Mouse (Mus musculus) erythroblast, embryonic 14.5 days (primary cell): ENCODE measurements around the gene Ccdc28b. TPM values are rescaled to one million over a fixed set of nuclear protein-coding genes. Genes with fewer than 3 reads are reported as not detected.

Source experiments
- H3K27me3 ChIP-seq: 2 replicates; pipeline ENCODE4 v1.6.1; 2012; ENCODE audit warnings: inconsistent platforms; ENCODE audit not compliant: control insufficient read depth
- H3K36me3 ChIP-seq: 2 replicates; pipeline ENCODE4 v1.6.1; 2012; ENCODE audit warnings: mild to moderate bottlenecking, inconsistent platforms; ENCODE audit not compliant: control insufficient read depth
- H3K4me1 ChIP-seq: 2 replicates; pipeline ENCODE4 v1.6.1; 2012; ENCODE audit warnings: inconsistent platforms; ENCODE audit not compliant: control insufficient read depth
- H3K4me3 ChIP-seq: replicated peaks from 2 replicates; pipeline ENCODE3; 2012; ENCODE audit warnings: moderate library complexity, mild to moderate bottlenecking, inconsistent platforms
- H3K9me3 ChIP-seq: 2 replicates; pipeline ENCODE4 v1.6.1; 2012; ENCODE audit warnings: low read length, inconsistent platforms, mixed read lengths; ENCODE audit not compliant: control insufficient read depth
- GATA1 ChIP-seq: IDR thresholded peaks from 2 replicates; pipeline ENCODE4 v1.6.1; 2012; ENCODE audit warnings: low read length, inconsistent platforms, mixed read lengths
- TAL1 ChIP-seq: IDR thresholded peaks from 3 replicates; pipeline ENCODE4 v1.6.1; 2012; ENCODE audit warnings: low read length, inconsistent platforms, mixed read lengths
- polyA plus RNA-seq: library from polyadenylated mRNA; stranded (reverse); fragments of >175 nt; gene quantifications from 2 replicates; pipeline ENCODE4 v1.2.3, GENCODE M21; 2012

Gene Ccdc28b
- polyA plus RNA-seq, 1 experiment, result 0.73 TPM

- peaks cover 44% of the 10 kb centered on the region for H3K4me1 ChIP-seq
- peaks cover 75% of the 10 kb centered on the region for H3K36me3 ChIP-seq
- TF ChIP-seq TAL1 (peak; percentile 76), GATA1 (peak; percentile 66)
Measured at GRCm38 (mm10) chr4:129600233-129601158, 23.3 kb downstream of the Ccdc28b start, which contains the start of the genes Eif3i and Tmem234. Eif3i (minus strand) TSS chr4:129600648. Tmem234 (plus strand) TSS chr4:129600668.

GRCm38 (mm10) chr4:129588865-129589264 lies 34.9 kb downstream of the Ccdc28b start:
- Histone ChIP-seq H3K27me3 (no peaks in the 10 kb centered on the region), H3K36me3 (peaks cover 45% of the 10 kb centered on the region), H3K4me1 (peaks cover 36% of the 10 kb centered on the region), H3K4me3 (peak overlapping the region; percentile 6), H3K9me3 (no peaks in the 10 kb centered on the region)
- peak; percentile 29; the same call in 1 of the 2 replicates for TF ChIP-seq GATA1
- TF ChIP-seq TAL1, result peak; percentile 60

More at GRCm38 (mm10) chr4:129600233-129601158, 23.3 kb downstream of the Ccdc28b start, which contains the start of the genes Eif3i and Tmem234:
- Histone ChIP-seq H3K9me3 (no peaks in the 10 kb centered on the region), H3K27me3 (no peaks in the 10 kb centered on the region), H3K4me3 (peak within 1 kb of the TSS; percentile 100)

- Histone ChIP-seq H3K4me1 (peaks cover 39% of the 10 kb centered on the region), H3K9me3 (no peaks in the 10 kb centered on the region), H3K27me3 (no peaks in the 10 kb centered on the region), H3K4me3 (no peak overlapping the region), H3K36me3 (peaks cover 26% of the 10 kb centered on the region)
- TF ChIP-seq GATA1 (no peak), TAL1 (no peak)
Measured at GRCm38 (mm10) chr4:129586943-129587342, 36.8 kb downstream of the Ccdc28b start.

- peak overlapping the region; percentile 63 for H3K4me3 ChIP-seq
- H3K36me3 ChIP-seq, result peaks cover 14% of the 10 kb centered on the region
- H3K27me3 ChIP-seq, result no peaks in the 10 kb centered on the region
- TF ChIP-seq GATA1 (no peak), TAL1 (no peak)
- H3K9me3 ChIP-seq, result no peaks in the 10 kb centered on the region
- H3K4me1 ChIP-seq, result peaks cover 39% of the 10 kb centered on the region
Measured at GRCm38 (mm10) chr4:129585773-129586172, 38.0 kb downstream of the Ccdc28b start.

DNA sequence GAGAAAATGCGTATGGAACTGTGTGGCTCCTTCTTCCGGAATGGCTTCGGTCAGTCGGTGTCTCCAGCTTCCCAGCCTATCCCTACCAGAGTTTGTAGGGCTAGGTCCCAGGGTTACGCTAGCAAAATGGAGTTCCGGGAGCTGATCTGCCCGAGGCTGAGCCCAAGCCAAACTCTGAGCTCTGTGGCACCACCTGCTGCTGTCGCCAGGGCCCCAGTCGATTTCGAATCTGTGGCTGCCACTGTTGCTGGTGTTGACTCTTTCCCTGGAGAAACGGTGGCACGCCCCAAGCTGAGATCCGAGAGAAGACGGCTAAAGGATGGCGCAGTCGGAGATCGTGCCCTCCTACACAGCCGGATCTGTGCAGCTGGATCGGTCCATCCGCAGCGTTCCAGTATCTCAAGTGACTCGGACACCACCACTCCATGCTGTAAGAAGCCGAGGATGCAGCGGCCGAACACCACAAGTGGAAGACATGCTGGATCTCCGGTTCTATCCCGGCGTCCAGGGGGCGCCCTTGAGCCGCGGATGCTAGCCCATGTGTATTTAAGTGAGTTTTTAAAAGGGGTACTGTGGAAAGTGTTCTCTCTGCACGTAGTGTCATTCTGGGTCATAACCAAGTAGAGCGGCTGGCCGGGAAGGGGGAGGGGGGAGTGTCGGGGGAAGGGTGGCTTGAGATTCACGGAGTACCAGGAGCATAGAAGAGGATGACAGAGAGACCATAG lies 38.7 kb downstream of the Ccdc28b start:
- no peaks in the 10 kb centered on the region for H3K27me3 ChIP-seq
- no peak for TF ChIP-seq TAL1
- TF ChIP-seq GATA1, result no peak
- no peaks in the 10 kb centered on the region for H3K9me3 ChIP-seq
- H3K4me1 ChIP-seq, result peaks cover 37% of the 10 kb centered on the region
- H3K4me3 ChIP-seq, result peak overlapping the region; percentile 63
- H3K36me3 ChIP-seq, result peaks cover 7% of the 10 kb centered on the region

DNA sequence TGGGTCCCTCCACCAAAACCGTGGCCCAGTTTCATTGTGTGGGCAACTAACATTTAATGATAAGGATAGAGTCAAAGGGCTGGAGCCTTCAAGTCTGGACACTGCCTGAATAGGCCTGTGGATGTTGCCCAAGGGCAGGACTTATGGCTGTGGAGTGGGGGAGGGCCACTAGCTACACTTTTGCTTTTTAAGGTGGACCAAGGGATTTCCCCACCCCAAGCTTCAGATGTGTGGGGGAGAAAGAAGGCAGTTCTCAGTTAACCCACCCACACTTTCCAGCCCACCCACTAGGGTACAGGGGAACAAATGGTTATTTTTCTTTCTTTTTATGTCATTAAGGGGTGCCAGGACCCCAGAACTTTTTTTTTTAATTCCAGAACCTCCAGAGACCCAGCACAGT lies 39.4 kb downstream of the Ccdc28b start:
- H3K27me3 ChIP-seq, result no peaks in the 10 kb centered on the region
- no peaks in the 10 kb centered on the region for H3K9me3 ChIP-seq
- peaks cover 31% of the 10 kb centered on the region for H3K4me1 ChIP-seq
- no peak for TF ChIP-seq TAL1
- TF ChIP-seq GATA1, result no peak
- no peak overlapping the region for H3K4me3 ChIP-seq
- H3K36me3 ChIP-seq, result peaks cover 3% of the 10 kb centered on the region

DNA sequence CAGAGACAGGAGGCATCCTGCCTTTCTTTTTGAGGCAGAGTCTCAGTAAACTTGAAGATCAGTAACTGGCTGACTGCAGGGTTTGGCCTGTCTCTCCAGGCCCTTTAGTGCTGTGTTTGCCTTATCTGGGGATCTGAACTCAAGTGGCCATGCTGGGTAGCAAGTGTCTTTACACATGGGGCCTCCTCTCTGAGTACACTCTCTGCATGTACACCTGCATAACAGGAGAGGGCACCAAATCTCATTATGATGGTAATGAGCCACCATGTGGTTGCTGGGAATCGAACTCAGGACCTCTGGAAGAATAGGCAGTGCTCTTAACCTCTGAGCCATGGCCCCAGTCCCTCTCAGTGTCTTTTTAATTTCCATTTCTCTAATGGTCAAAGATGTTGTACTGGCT lies 41.5 kb downstream of the Ccdc28b start:
- no peaks in the 10 kb centered on the region for H3K36me3 ChIP-seq
- no peak for TF ChIP-seq TAL1
- peak; percentile 43 for TF ChIP-seq GATA1
- H3K9me3 ChIP-seq, result no peaks in the 10 kb centered on the region
- peaks cover 11% of the 10 kb centered on the region for H3K27me3 ChIP-seq
- H3K4me1 ChIP-seq, result peaks cover 18% of the 10 kb centered on the region
- no peak overlapping the region for H3K4me3 ChIP-seq

- no peaks in the 10 kb centered on the region for H3K9me3 ChIP-seq
- peaks cover 20% of the 10 kb centered on the region for H3K4me1 ChIP-seq
- H3K4me3 ChIP-seq, result no peak overlapping the region
- no peak for TF ChIP-seq GATA1
- TF ChIP-seq TAL1, result no peak
- H3K36me3 ChIP-seq, result no peaks in the 10 kb centered on the region
- peaks cover 25% of the 10 kb centered on the region for H3K27me3 ChIP-seq
Measured at GRCm38 (mm10) chr4:129580347-129580746, 43.4 kb downstream of the Ccdc28b start.

DNA sequence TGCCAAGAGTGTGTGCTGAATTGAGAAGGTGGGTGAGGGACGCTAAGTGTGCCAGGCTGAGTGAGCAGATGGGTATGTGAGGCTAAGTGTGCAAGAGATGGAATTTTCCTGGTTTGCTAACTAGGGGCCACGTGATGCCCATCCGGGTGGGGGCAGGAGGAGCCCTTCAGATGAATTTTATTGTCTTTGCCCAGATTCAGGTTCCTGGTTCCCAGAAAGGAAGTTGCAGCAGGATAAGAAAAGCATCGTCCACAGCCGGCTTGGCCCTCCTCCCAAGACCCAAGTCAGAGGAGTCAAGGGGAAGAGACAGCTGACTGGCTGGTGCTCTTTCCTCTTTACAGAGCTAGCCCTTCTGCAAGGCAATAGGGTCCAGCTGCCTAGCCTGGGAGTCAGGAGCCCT lies 45.3 kb downstream of the Ccdc28b start, which contains the start of gene Fam167b:
TSS of gene Fam167b (minus strand) at position 84 of the 400 bp plus-strand sequence.
- Histone ChIP-seq H3K27me3 (peaks cover 32% of the 10 kb centered on the region), H3K36me3 (no peaks in the 10 kb centered on the region), H3K9me3 (no peaks in the 10 kb centered on the region), H3K4me1 (peaks cover 16% of the 10 kb centered on the region), H3K4me3 (no peak within 1 kb of the TSS)
- TF ChIP-seq GATA1, result no peak
- TF ChIP-seq TAL1, result no peak
